ENCODE assay signal across 25 mouse cellular contexts in the genomic region with DNA sequence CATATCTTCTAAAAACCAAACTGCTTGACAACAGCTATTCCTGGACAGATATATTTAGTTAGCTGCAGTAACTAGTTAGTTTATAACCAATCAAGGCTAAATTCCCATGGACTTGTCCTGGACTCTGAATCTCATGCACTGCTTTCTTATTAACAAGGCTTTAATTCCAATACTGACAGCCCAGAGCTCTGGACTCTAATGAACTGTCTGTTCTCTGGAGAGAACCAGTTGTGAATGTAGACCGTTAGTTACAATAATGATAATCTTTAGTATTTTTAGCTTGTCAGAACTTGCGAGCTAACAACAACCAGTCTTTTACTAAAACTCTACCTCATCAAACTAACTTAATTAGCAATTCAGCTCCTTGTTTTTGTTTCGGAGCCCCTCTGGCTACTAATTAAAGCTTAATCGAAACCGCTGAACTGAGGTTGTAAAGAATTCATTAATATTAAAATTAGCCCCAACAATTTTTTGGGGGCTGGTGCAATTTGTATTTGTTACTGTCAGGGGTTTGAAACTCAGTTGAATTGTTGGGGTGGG.
DNase-seq lines count a peak whose midpoint lies in the region; ATAC-seq and TF ChIP-seq lines count a peak whose summit lies in the region.
"Had no signal": no experiment of that assay in that cellular context is flagged by ENCODE, and none has a peak within 500 bp of the region (broad histone marks: within the 10 kb centered on the region; RNA-seq: fewer than 3 reads in every experiment).

No protein-coding gene starts in this region.

- 0 out of 2 replicates have a peak, but pooled peaks cover 6% of the 10 kb centered on the region for H3K4me1 ChIP-seq in forebrain, embryonic 12.5 days
- H3K4me1 ChIP-seq in forebrain, embryonic 15.5 days = peaks cover 7% of the 10 kb centered on the region
- peaks cover 6% of the 10 kb centered on the region for H3K4me1 ChIP-seq in forebrain, embryonic 16.5 days (replicated peaks; ENCODE audit: control insufficient read depth, insufficient read depth, low read length)
- no peaks in the 10 kb centered on the region for H3K4me1 ChIP-seq in forebrain, postnatal 0 days (ENCODE audit: insufficient read depth)
- no peaks in the 10 kb centered on the region for H3K4me1 ChIP-seq in hindbrain, embryonic 11.5 days (replicated peaks; ENCODE audit: control insufficient read depth, insufficient read depth, low read length)
- H3K4me1 ChIP-seq: embryonic facial prominence, embryonic 12.5 days; embryonic facial prominence, embryonic 15.5 days; heart, embryonic 10.5 days; heart, embryonic 13.5 days; hindbrain, embryonic 12.5 days had no signal

- peak; percentile 17; the same call in 1 of the 2 replicates for ATAC-seq in forebrain, embryonic 12.5 days (ENCODE audit: low FRiP score)
- ATAC-seq in forebrain, embryonic 15.5 days (replicated peaks) = no peak
- ATAC-seq in forebrain, embryonic 16.5 days = no peak; the same call in 1 of the 2 replicates
- ATAC-seq in forebrain, postnatal 0 days = no peak
- ATAC-seq in hindbrain, embryonic 11.5 days (ENCODE audit: low FRiP score) = no peak
- ATAC-seq: activated CD4-positive, CD25-positive, alpha-beta regulatory T cell, adult 4 months had no signal

- no peak overlapping the region for H3K4me2 ChIP-seq in forebrain, embryonic 12.5 days
- no peak overlapping the region; the same call in 1 of the 2 replicates for H3K4me2 ChIP-seq in forebrain, embryonic 15.5 days (replicated peaks)
- H3K4me2 ChIP-seq in forebrain, embryonic 16.5 days (ENCODE audit: low read length) = peak overlapping the region; percentile 34
- H3K4me2 ChIP-seq in forebrain, postnatal 0 days (ENCODE audit: low read depth) = no peak overlapping the region
- no peak overlapping the region for H3K4me2 ChIP-seq in hindbrain, embryonic 11.5 days (replicated peaks; ENCODE audit: low read depth, low read length)
- H3K4me2 ChIP-seq: embryonic facial prominence, embryonic 12.5 days; embryonic facial prominence, embryonic 15.5 days; heart, embryonic 13.5 days; hindbrain, embryonic 12.5 days; hindbrain, embryonic 15.5 days had no signal

- no peak overlapping the region for H3K27ac ChIP-seq in forebrain, embryonic 12.5 days
- H3K27ac ChIP-seq in forebrain, embryonic 15.5 days (replicated peaks) = no peak overlapping the region
- no peak overlapping the region for H3K27ac ChIP-seq in forebrain, embryonic 16.5 days (ENCODE audit: low read length)
- no peak overlapping the region for H3K27ac ChIP-seq in forebrain, postnatal 0 days (ENCODE audit: low read depth, low read length)
- no peak overlapping the region; the same call in 1 of the 2 replicates for H3K27ac ChIP-seq in layer of hippocampus, adult 2 months
- H3K27ac ChIP-seq in hindbrain, embryonic 11.5 days (ENCODE audit: low read depth, low read length) = no peak overlapping the region
- H3K27ac ChIP-seq: embryonic facial prominence, embryonic 12.5 days; embryonic facial prominence, embryonic 15.5 days; heart, adult 2 months; heart, embryonic 10.5 days; heart, embryonic 13.5 days; hindbrain, embryonic 12.5 days; hindbrain, embryonic 15.5 days had no signal

- no peaks in the 10 kb centered on the region for H3K9me3 ChIP-seq in forebrain, embryonic 12.5 days
- no peaks in the 10 kb centered on the region for H3K9me3 ChIP-seq in forebrain, embryonic 15.5 days
- H3K9me3 ChIP-seq in forebrain, embryonic 16.5 days (ENCODE audit: control insufficient read depth, low read length) = no peaks in the 10 kb centered on the region
- no peaks in the 10 kb centered on the region for H3K9me3 ChIP-seq in forebrain, postnatal 0 days (ENCODE audit: low read length)
- H3K9me3 ChIP-seq in hindbrain, embryonic 11.5 days (ENCODE audit: control insufficient read depth, low read length) = no peaks in the 10 kb centered on the region
- H3K9me3 ChIP-seq: embryonic facial prominence, embryonic 12.5 days; embryonic facial prominence, embryonic 15.5 days; heart, embryonic 10.5 days; heart, embryonic 13.5 days; hindbrain, embryonic 12.5 days; hindbrain, embryonic 15.5 days had no signal

- H3K4me3 ChIP-seq in forebrain, embryonic 12.5 days (replicated peaks) = no peak overlapping the region
- H3K4me3 ChIP-seq in forebrain, embryonic 15.5 days = no peak overlapping the region; the same call in 1 of the 2 replicates
- no peak overlapping the region for H3K4me3 ChIP-seq in forebrain, embryonic 16.5 days (replicated peaks; ENCODE audit: low read length)
- H3K4me3 ChIP-seq in forebrain, postnatal 0 days (ENCODE audit: low read depth, low read length) = no peak overlapping the region
- peak overlapping the region; percentile 15; the same call in 1 of the 2 replicates for H3K4me3 ChIP-seq in layer of hippocampus, adult 2 months
- no peak overlapping the region for H3K4me3 ChIP-seq in hindbrain, embryonic 11.5 days (ENCODE audit: low read depth, low read length)
- H3K4me3 ChIP-seq: embryonic facial prominence, embryonic 12.5 days; embryonic facial prominence, embryonic 15.5 days; heart, adult 2 months; heart, embryonic 10.5 days; heart, embryonic 13.5 days; hindbrain, embryonic 12.5 days; hindbrain, embryonic 15.5 days had no signal

- no peak overlapping the region for H3K9ac ChIP-seq in forebrain, embryonic 12.5 days
- H3K9ac ChIP-seq in forebrain, embryonic 15.5 days (replicated peaks) = no peak overlapping the region
- H3K9ac ChIP-seq in forebrain, embryonic 16.5 days (replicated peaks; ENCODE audit: low read depth, low read length) = no peak overlapping the region
- H3K9ac ChIP-seq in forebrain, postnatal 0 days = no peak overlapping the region
- H3K9ac ChIP-seq in hindbrain, embryonic 11.5 days (ENCODE audit: low read depth, low read length) = no peak overlapping the region
- H3K9ac ChIP-seq: embryonic facial prominence, embryonic 12.5 days; embryonic facial prominence, embryonic 15.5 days; heart, embryonic 13.5 days; hindbrain, embryonic 12.5 days; hindbrain, embryonic 15.5 days had no signal

- H3K27me3 ChIP-seq in forebrain, embryonic 12.5 days = no peaks in the 10 kb centered on the region
- no peaks in the 10 kb centered on the region for H3K27me3 ChIP-seq in forebrain, embryonic 15.5 days
- H3K27me3 ChIP-seq in forebrain, embryonic 16.5 days (replicated peaks; ENCODE audit: control insufficient read depth, insufficient read depth, low read length) = no peaks in the 10 kb centered on the region
- no peaks in the 10 kb centered on the region for H3K27me3 ChIP-seq in forebrain, postnatal 0 days (ENCODE audit: insufficient read depth, low read length)
- H3K27me3 ChIP-seq in hindbrain, embryonic 11.5 days (ENCODE audit: control insufficient read depth, insufficient read depth, low read length) = no peaks in the 10 kb centered on the region
- H3K27me3 ChIP-seq: embryonic facial prominence, embryonic 12.5 days; embryonic facial prominence, embryonic 15.5 days; heart, embryonic 13.5 days; hindbrain, embryonic 12.5 days; hindbrain, embryonic 15.5 days had no signal

- WGBS in forebrain, embryonic 12.5 days = 26% methylated on average over 5 of the region's 5 CpGs
- 14% methylated on average over 5 of the region's 5 CpGs for WGBS in forebrain, embryonic 15.5 days
- 9% methylated on average over 5 of the region's 5 CpGs for WGBS in forebrain, embryonic 16.5 days
- WGBS in forebrain, postnatal 0 days = 23% methylated on average over 5 of the region's 5 CpGs
- 71% methylated on average over 5 of the region's 5 CpGs for WGBS in hindbrain, embryonic 11.5 days

- no peak for DNase-seq in forebrain, postnatal 0 days
- DNase-seq in layer of hippocampus, adult 2 months (ENCODE audit: low spot score in 2 of 2) = no peak
- DNase-seq in layer of hippocampus, postnatal 25 days (ENCODE audit: extremely low spot score in 1 of 2, low spot score in 1 of 2) = no peak
- DNase-seq in retina, postnatal 1 day = peak; percentile 21
- DNase-seq in hindbrain, embryonic 11.5 days (ENCODE audit: low spot score) = no peak
- DNase-seq: adrenal gland, adult 8-10 months; adrenal gland, postnatal 25 days; cerebellum, adult 18-20 months; cerebellum, adult 9-11 months; cerebellum, postnatal 25 days; gastrocnemius, postnatal 10 days; gastrocnemius, postnatal 36 days; heart, adult 2 months; heart, postnatal 14 days; heart, postnatal 4 days had no signal

- H3K36me3 ChIP-seq in forebrain, embryonic 12.5 days (replicated peaks) = no peaks in the 10 kb centered on the region
- H3K36me3 ChIP-seq in forebrain, embryonic 15.5 days = no peaks in the 10 kb centered on the region
- H3K36me3 ChIP-seq in forebrain, embryonic 16.5 days (ENCODE audit: control insufficient read depth, insufficient read depth) = no peaks in the 10 kb centered on the region
- H3K36me3 ChIP-seq in forebrain, postnatal 0 days (ENCODE audit: insufficient read depth) = no peaks in the 10 kb centered on the region
- H3K36me3 ChIP-seq in hindbrain, embryonic 11.5 days (ENCODE audit: control insufficient read depth, insufficient read depth, low read length) = no peaks in the 10 kb centered on the region
- H3K36me3 ChIP-seq: embryonic facial prominence, embryonic 12.5 days; embryonic facial prominence, embryonic 15.5 days; heart, embryonic 10.5 days; heart, embryonic 13.5 days; hindbrain, embryonic 12.5 days; hindbrain, embryonic 15.5 days had no signal

- TF ChIP-seq CTCF in forebrain, postnatal 0 days (IDR thresholded peaks at IDR 0.05; ENCODE audit: low read depth) = no peak
- TF ChIP-seq CTCF in layer of hippocampus, adult 2 months (conservative IDR thresholded peaks at IDR 0.05) = no peak
